ENCODE assay signal across 8 mouse cellular contexts in the genomic region with DNA sequence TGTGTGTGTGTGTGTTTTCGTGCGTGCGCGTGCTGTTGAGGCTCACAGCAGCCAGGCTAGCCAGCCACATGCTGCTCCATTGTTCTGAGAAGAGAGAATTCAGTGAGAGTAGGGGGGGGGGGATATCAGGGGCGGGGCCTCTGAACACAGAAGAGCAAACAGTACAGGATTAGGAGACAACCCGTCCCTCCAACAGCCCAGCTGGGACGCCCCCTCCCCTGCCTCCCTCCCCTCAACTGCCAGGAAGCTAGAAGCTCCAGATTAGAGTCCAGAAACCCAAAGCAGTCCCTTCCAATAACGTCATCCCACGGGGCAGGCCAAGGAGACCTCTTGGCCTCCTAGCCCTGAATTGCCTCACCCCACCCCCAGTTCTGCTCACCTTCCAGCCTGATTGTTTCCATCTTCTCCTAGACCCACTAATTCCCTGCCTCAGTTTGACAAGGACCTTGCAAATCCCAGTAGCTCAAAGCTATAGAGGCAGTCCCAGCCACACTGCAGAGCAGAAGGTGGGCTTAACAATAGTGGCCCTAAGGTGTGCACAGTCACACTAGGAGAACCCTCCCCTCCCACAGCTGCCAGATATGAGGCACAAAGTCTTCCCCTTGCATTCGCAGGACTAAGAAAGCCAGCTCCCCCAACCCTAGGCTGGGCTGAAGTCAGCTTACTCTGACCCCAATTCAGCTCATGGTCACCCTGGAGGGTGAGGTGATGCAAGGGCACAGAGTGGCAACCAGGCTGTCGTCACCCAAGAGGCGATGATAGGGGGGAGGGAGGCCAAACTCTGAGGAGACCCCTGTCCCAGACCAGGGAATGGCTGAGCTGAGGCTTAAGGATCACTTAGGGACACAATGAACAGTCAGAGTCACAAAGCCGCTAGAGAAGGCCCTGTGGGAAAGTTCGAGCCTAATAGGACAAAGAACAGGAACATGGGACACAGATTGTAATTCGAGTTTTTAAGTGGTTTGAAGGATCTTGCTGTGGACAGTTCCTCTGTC. TPM values are rescaled to one million over a fixed set of nuclear protein-coding genes. Genes with fewer than 3 reads are reported as not detected.
A peak's percentile ranks its signal among the peaks of the same experiment; 100 is the strongest.
DNase-seq lines count a peak whose midpoint lies in the region; ATAC-seq and TF ChIP-seq lines count a peak whose summit lies in the region.

No protein-coding gene starts in this region.

- H3K79me2 ChIP-seq in heart, adult 2 months (replicated peaks; ENCODE audit: control insufficient read depth, insufficient read depth, low read length): no peaks in the 10 kb centered on the region; the same call in 1 of the 2 replicates

- intact Hi-C loops in heart, adult 2 months (cut with DNase I): loop anchor here (2.0 kb wide), 1 partner anchor 16 kb away; no protein-coding TSS in a partner anchor

- 24% methylated on average over 13 of the region's 15 CpGs for WGBS in heart, adult 2 months
- 8% methylated on average over 15 of the region's 15 CpGs for WGBS in heart, embryonic 14.5 days

- peak overlapping the region; percentile 45 for H3K9ac ChIP-seq in heart, adult 2 months (ENCODE audit: low read depth, low read length)
- H3K9ac ChIP-seq in heart, embryonic 14.5 days (ENCODE audit: low read length): peak overlapping the region; percentile 83

- no peak for ATAC-seq in heart, embryonic 14.5 days (ENCODE audit: insufficient number of reproducible peaks, insufficient read depth, low FRiP score, low read depth)

- peak overlapping the region; percentile 63 for H3K4me3 ChIP-seq in heart, adult 2 months
- peak overlapping the region; percentile 67 to 79 for H3K4me3 ChIP-seq in heart, embryonic 14.5 days (ENCODE audit: control insufficient read depth in 1 of 2, insufficient read depth in 1 of 2, low read depth in 1 of 2, low read length in 2 of 2)

- no peak for DNase-seq in heart, adult 2 months
- DNase-seq in heart, adult 8-10 months (ENCODE audit: low spot score): no peak
- peak; percentile 73 for DNase-seq in R1 (ENCODE audit: low read depth, low spot score)
- DNase-seq in lung, postnatal 10 days: peak; percentile 46
- DNase-seq in frontal cortex, postnatal 25 days (ENCODE audit: low spot score in 2 of 2): no peak
- no peak for DNase-seq in thymus, postnatal 0 days (ENCODE audit: low spot score)
- no peak for DNase-seq in thymus, postnatal 25 days

- peaks cover 2% of the 10 kb centered on the region; the same call in 1 of the 2 replicates for H3K36me3 ChIP-seq in heart, adult 2 months (ENCODE audit: control insufficient read depth, insufficient read depth, low read length)
- 0 out of 2 replicates have a peak, but pooled peaks cover 4% of the 10 kb centered on the region for H3K36me3 ChIP-seq in heart, embryonic 14.5 days (ENCODE audit: control insufficient read depth, insufficient read depth, low read length)

- peak overlapping the region; percentile 88 for H3K4me2 ChIP-seq in heart, embryonic 14.5 days (ENCODE audit: low read length)

- no peaks in the 10 kb centered on the region for H3K27me3 ChIP-seq in heart, adult 2 months (ENCODE audit: control insufficient read depth, insufficient read depth, low read length)
- no peaks in the 10 kb centered on the region for H3K27me3 ChIP-seq in heart, embryonic 14.5 days (ENCODE audit: control insufficient read depth, insufficient read depth, low read length)

- TF ChIP-seq POLR2A in heart, adult 2 months (IDR thresholded peaks at IDR 0.05; ENCODE audit: insufficient read depth, low read depth, low read length): no peak

- no peak for TF ChIP-seq CTCF in heart, adult 2 months (IDR thresholded peaks at IDR 0.05)

- no peaks in the 10 kb centered on the region for H3K9me3 ChIP-seq in heart, embryonic 14.5 days (ENCODE audit: control insufficient read depth, low read length)

- H3K4me1 ChIP-seq in heart, adult 2 months (ENCODE audit: control insufficient read depth, insufficient read depth, low read length): peaks cover 40% of the 10 kb centered on the region
- peaks cover 43 to 57% of the 10 kb centered on the region in 2 experiments for H3K4me1 ChIP-seq in heart, embryonic 14.5 days (ENCODE audit: control insufficient read depth in 2 of 2, insufficient read depth in 2 of 2, low read length in 2 of 2)

- TF ChIP-seq EP300 in heart, adult 2 months (IDR thresholded peaks at IDR 0.05; ENCODE audit: insufficient read depth, low read depth, low read length): no peak

- H3K27ac ChIP-seq in heart, adult 2 months: peak overlapping the region; percentile 85
- peak overlapping the region; percentile 76 to 87 for H3K27ac ChIP-seq in heart, embryonic 14.5 days (replicated peaks in 1 of 2; ENCODE audit: control insufficient read depth in 1 of 2, insufficient read depth in 1 of 2, low read depth in 2 of 2, low read length in 2 of 2)

RNA-seq across cellular contexts. Expression of a gene that starts 1.6 kb away (rescaled TPM):
- 10 to 100 TPM; 15.2 to 18.3 TPM for total RNA-seq in heart, adult 2 months (2021)
- polyA plus RNA-seq in heart, adult 2 months (2012; rRNA removed): 27.1 and 30.5 TPM in 2 replicates
- total RNA-seq in heart, adult 8-10 months (2022): 10 to 100 TPM; 10.1 to 17.9 (median 13.4) TPM
- polyA plus RNA-seq in heart, embryonic 14.5 days (2014; fragmentation: Nextera tagmentation; extraction: Ambion mirVana): 26.0 and 31.3 TPM in 2 replicates
- polyA plus RNA-seq in thymus, postnatal 0 days (2015; fragmentation: Nextera tagmentation; extraction: Ambion mirVana): 34.2 and 37.6 TPM in 2 replicates

RNA-seq across cellular contexts. Expression of a gene that starts 10.2 kb away (rescaled TPM):
- total RNA-seq in heart, adult 2 months (2021): not detected
- polyA plus RNA-seq in heart, adult 2 months (2012; rRNA removed): 0.39 TPM in 1 of 2 replicates, not detected in the other
- total RNA-seq in heart, adult 8-10 months (2022): not detected
- polyA plus RNA-seq in heart, embryonic 14.5 days (2014; fragmentation: Nextera tagmentation; extraction: Ambion mirVana): not detected in 2 replicates
- polyA plus RNA-seq in thymus, postnatal 0 days (2015; fragmentation: Nextera tagmentation; extraction: Ambion mirVana): not detected in 2 replicates

RNA-seq across cellular contexts. Expression of a gene that starts 32.8 kb away (rescaled TPM):
- 10 to 100 TPM; 17.2 to 19.1 TPM for total RNA-seq in heart, adult 2 months (2021)
- 13.7 and 20.0 TPM in 2 replicates for polyA plus RNA-seq in heart, adult 2 months (2012; rRNA removed)
- total RNA-seq in heart, adult 8-10 months (2022): 10 to 100 TPM; 18.9 to 23.3 (median 20.1) TPM
- polyA plus RNA-seq in heart, embryonic 14.5 days (2014; fragmentation: Nextera tagmentation; extraction: Ambion mirVana): 12.9 and 13.8 TPM in 2 replicates
- polyA plus RNA-seq in thymus, postnatal 0 days (2015; fragmentation: Nextera tagmentation; extraction: Ambion mirVana): 20.1 and 22.8 TPM in 2 replicates

RNA-seq across cellular contexts. Expression of a gene that starts 32.9 kb away (rescaled TPM):
- total RNA-seq in heart, adult 2 months (2021): 10 to 100 TPM; 28.8 to 29.1 TPM
- polyA plus RNA-seq in heart, adult 2 months (2012; rRNA removed): 38.8 and 50.2 TPM in 2 replicates
- 10 to 100 TPM; 24.6 to 46.4 (median 32.1) TPM for total RNA-seq in heart, adult 8-10 months (2022)
- 38.2 and 38.7 TPM in 2 replicates for polyA plus RNA-seq in heart, embryonic 14.5 days (2014; fragmentation: Nextera tagmentation; extraction: Ambion mirVana)
- polyA plus RNA-seq in thymus, postnatal 0 days (2015; fragmentation: Nextera tagmentation; extraction: Ambion mirVana): 53.3 and 60.3 TPM in 2 replicates

Comparison
In these comparisons a context has a peak if more than half of its experiments do, and no peak if none do; other contexts are left out.
1. DNase-seq: peak in R1 (single experiment) and lung, postnatal 10 days (single experiment); none in heart, adult 2 months (0 of 2), heart, adult 8-10 months (single experiment), frontal cortex, postnatal 25 days (0 of 2), thymus, postnatal 0 days (single experiment) and thymus, postnatal 25 days (single experiment).